Mouse (Mus musculus) Muller cell, postnatal 12 days (primary cell): ENCODE measurements at regions not wholly inside any gene's neighbourhood (a gene's known extent, or its start where the extent isn't known, plus 50 kb on each side); places are given as distances from the start of the nearest gene placed in this dataset.

Experiments
- DNase-seq: peaks from one replicate; pipeline ENCODE4 v3.0.0-alpha.2; 2015; ENCODE audit errors: inconsistent ontology term

GRCm38 (mm10) chr10:99416271-99416670 lies 153.2 kb downstream of the Dusp6 start:
- DNase-seq = no peak

DNA sequence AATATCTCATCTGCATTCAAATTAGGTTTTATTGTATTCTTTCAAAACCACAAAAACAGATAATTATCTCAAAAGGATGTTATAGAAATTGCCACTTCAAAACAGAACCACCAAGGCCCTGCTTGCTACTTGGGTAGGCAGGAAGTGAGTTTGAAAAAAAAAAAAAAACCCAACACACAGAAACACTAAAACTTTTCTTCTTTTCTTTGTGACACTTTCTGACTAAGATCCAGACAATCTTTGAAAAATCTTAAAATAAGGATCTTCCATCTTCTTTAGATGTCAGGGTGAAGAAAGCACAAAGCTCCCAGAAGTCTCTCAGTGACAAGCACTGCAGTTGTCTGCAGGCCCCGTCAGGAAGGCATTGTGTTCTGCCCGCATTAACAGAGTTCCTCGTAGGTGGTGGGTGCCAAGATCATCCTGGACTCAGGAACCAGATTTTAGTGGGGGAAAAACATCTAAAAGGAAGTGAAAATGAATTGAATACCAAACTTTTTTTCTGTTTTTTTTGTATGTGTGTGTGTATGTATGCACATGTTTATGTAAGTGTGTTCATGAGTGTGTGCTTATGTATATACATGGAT lies 154.0 kb downstream of the Dusp6 start:
- peak; percentile 14 for DNase-seq

- DNase-seq = no peak
Measured at GRCm38 (mm10) chr10:99417591-99417990, 154.6 kb downstream of the Dusp6 start.

- no peak for DNase-seq
Measured at GRCm38 (mm10) chr10:99418497-99418896, 155.5 kb downstream of the Dusp6 start.

DNA sequence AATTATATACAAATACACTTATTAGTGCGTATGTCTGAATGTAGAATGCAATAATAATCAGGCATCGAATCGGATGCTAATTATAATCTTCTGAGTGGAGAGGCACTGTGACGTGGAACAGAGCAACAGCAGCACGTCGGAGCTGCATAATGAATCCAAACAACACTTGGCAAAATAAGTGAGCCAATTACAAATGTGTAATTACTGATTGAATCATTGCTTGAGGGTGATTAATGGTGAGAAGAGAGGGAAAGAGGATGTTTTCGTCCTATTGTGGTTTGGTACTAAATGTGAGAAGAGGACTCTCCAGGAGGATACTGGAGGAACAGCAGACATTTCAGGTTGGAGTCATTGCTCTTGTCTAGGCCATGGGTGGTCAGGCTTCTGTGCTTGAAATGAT lies 156.5 kb downstream of the Dusp6 start:
- DNase-seq = peak; percentile 70

- peak; percentile 68 for DNase-seq
Measured at GRCm38 (mm10) chr10:99423406-99423805, 160.4 kb downstream of the Dusp6 start.

- DNase-seq = no peak
Measured at GRCm38 (mm10) chr10:99425265-99425664, 162.2 kb downstream of the Dusp6 start.

DNA sequence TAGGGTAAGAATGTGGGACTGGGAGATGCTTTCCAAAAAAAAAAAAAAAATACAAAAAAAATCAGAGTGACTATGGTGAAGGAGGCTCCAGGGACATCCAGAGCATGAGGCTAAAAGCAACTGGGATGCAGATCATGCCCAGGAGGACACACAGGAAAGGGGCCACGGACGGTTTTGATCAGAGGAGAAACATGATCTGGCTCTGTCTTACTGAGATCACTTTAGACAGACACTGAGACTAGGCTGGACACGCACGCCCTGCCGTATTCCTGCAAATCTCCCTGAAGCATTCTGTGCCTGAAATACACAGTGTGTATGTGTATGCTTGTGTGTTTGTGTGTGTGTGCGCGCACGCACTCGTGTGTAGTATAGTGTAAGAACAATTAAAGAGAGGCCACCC lies 167.1 kb downstream of the Dusp6 start:
- no peak for DNase-seq

DNA sequence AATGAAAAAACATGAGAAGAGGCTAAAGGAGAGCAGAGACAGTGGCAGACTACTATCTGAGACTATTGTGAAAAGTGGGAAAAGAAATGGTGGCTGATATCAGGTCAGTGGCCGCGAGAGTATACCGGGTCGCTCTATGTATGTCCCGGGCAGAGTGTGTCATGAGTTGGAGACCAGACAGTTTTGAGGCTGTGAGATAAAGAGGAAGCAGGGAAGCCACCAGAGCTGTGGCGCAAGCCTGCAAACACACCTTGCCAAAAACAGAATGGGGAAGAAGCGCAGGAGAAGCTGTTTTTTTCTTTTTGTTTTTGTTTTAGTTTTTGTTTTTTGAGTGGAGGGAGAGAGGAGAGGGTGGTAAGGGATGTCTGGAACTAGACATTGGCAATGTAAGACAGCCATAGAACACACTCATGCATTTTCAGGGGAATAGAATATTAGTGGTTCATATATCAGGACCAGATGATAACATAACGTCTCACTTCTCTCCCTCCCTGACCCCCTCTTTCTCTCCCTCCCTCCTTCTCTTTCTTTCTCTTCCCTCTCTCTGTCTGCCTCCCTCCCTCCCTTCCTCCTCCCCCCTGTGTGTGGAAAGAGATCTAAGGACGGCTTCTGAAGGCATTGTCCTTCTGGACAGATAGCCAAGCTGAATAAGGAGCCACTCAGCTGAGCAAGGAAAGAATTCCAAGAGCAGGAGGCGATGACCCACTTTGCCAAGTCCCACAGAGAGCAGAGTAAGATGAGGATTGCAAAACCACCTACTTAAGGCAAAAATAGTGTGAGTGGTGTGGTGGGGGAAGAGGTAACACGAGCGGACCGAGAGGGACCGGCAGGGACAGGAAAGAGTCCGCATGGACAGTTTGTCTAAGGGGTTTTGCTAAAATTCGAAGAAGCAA lies 167.9 kb downstream of the Dusp6 start:
- DNase-seq = peak; percentile 32

DNA sequence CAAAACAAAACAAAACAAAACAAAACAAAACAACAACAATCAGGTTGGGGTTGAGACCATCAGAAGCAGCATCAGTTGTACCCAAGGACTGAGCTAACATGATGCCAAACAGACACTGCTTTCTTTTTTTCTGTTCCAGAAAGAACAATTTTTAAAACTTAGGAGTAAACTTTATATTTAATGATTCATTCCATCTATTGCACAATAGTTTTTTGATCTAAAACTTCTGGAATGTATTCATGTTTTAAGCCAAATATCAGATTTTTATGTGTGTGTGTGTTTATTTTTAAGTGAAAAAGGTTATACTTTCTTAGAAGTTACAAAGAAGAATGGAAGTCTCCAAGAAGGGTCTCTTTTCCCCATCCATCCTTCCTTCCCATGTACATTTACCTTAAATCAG lies 174.0 kb downstream of the Dusp6 start:
- no peak for DNase-seq

DNA sequence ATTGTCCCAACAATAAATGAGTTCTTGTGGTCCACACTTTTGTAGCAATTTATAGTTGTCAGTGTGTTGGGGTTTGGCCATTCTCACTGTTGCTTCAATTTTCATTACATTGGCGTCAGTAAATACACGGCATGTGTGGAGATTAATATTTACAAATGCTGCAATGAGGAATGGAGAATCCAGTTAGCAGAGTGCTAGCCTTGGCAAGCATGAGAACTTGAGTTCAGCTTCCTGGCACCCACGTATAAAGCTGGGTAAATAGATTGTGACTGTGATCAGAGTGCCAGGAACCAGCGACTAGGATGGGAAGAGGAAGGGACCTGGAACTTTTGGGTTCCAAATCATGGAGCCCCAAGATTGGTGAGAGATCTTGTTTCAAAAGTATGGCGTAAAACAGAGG lies 177.1 kb downstream of the Dusp6 start:
- no peak for DNase-seq

DNA sequence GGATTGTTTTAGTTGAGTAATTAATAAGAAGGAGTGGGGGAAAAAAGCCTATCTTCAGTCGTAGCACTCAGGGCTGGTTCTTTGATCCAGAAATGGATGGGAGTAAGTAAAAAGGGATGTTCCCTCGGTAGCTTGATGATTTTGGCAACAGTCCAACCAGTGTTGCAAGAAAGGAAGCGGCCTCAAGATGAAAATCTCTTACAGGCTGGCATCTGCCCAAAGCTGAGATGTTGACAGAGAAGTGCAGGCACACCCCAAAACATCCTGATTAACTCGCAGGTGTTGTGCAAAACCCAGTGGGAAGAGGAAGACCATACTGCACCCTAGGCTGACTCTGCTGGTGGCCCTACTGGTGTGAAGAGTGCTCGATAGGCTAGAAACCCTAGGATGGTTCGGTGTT lies 178.0 kb downstream of the Dusp6 start:
- peak; percentile 34 for DNase-seq

GRCm38 (mm10) chr10:99441931-99442330 lies 178.9 kb downstream of the Dusp6 start:
- DNase-seq = no peak

GRCm38 (mm10) chr10:99443453-99444170 lies 180.6 kb downstream of the Dusp6 start:
- DNase-seq = no peak

GRCm38 (mm10) chr10:99450714-99451625 lies 187.9 kb downstream of the Dusp6 start:
- DNase-seq = no peak

DNA sequence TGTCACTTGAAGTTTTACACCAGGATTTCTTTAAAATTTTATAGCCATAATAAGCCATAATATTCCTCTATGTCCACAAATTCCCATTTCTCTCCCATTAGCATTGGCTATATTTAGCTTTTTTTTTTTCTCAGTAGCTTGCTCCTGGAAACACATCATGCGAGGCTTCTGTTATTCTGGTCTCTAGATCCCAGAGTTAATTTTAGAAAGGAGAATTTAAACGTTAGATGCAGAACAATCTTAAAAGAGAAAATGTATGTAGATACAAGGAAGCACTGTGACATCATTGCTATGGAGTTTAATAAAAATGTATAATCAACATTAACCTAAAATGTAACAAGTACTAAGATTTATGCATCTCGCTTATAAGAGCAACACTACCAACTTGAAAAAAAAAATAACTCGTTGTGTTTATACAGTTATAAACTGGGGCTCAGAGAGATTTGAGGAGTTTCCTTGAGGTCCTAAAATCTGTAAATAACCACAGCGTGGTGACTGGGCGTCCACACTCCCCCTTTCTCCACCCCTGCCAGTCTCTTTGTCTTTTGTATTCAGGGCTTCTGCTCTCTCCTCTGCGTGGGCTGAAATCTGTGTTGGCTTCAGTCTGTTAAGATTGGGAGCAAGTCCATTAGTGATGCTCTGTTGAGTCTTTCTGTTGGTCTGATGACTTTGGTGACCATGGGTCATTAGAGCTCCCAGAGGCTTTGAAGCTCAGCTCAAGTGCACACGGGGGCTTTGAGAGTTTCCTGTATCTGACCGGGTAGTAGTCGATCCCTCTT lies 188.8 kb downstream of the Dusp6 start:
- peak; percentile 69 for DNase-seq

DNA sequence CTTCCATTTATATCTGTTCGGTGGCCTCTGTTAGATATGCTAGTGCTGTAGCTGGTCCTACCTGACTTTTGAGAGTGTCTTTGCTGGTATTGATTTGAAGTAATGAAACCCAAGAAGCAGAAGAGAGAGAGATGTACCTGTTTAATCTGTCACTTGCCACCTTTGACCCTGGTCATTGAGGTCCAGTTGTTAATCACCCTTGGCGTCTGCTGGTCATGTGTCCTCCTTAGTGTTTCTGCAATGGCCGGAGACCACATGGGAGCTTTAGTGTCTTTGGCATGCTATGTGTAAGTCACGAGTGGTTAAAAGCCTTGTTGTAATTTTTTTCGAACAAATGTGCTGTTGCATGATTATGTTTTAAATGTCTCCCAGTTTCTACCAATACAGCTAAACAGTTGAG lies 193.1 kb downstream of the Dusp6 start:
- DNase-seq = no peak

GRCm38 (mm10) chr10:99458047-99458446 lies 195.0 kb downstream of the Dusp6 start:
- no peak for DNase-seq

DNA sequence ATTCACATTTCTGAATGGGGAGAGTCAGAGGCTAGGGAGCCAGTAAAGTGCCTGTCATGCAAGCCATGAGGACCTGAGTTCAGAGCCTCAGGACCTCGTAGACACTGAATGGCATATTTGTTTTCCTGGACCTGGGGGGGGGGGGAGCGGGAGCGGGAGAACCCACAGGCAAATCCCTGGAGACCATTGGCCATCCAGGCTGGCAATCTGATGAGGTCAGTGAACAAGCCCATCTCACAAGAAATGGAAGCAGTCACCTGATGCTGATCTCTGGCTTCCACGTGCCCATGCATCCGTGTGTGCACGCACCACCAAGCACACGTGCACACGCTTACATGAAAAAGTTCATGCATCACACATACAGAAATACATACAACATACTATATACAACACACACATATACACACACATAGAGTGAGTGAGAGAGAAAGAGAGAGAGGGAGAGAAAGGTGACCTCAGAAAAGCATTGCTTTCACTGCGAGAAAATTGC lies 196.2 kb downstream of the Dusp6 start:
- DNase-seq = no peak

- DNase-seq = no peak
Measured at GRCm38 (mm10) chr10:99459823-99460361, 196.9 kb downstream of the Dusp6 start.
